Mouse (Mus musculus) left cerebral cortex, postnatal 10 days (tissue): Measurements from ENCODE around the gene Clmp. TPM values are rescaled to one million over a fixed set of nuclear protein-coding genes. Genes with fewer than 3 reads are reported as not detected.
"Not testable (repeated sequence)": the region's sequence is repeated elsewhere in the genome, so short reads cannot be mapped to it uniquely, and the experiment has no call there.

Experiments
- DNase-seq, 2 experiments: peaks; one replicate each; pipeline ENCODE4 v3.0.0; 2021 to 2022; ENCODE audit warnings: low spot score in 2 of 2, mixed read lengths in 1 of 2; ENCODE audit errors: extremely low spot score in 1 of 2
- intact Hi-C: fragments of 180-260 bp; cut with DNase I; formaldehyde crosslinking; loops from one replicate; pipeline ENCODE4 v1.15.1; 2025
- total RNA-seq, 2 experiments: library from RNA; stranded (reverse); gene quantifications; 2 replicates each; pipeline ENCODE4 v1.2.3; 2021

Gene Clmp
- total RNA-seq, 2 experiments from 2014 or later = 50.0 to 59.1 TPM

DNA sequence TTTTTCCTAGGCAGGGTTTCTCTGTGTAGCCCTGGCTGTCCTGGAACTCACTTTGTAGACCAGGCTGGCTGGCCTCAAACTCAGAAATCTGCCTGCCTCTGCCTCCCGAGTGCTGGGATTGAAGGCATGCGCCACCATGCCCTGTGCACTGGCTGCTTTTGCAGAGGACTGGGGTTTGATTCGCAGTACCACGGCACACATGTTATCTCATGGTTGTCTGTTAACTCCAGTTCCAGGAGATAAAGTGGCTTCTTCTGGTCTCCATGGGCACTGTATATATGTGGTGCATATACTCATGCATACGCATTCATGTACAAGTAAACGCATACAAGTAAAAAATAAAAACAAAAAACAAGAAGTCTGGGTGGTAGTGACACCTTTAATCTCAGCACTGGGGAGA lies 101.1 kb downstream of the Clmp start:
- intact Hi-C loops, DNase-seq: not testable (repeated sequence)

DNA sequence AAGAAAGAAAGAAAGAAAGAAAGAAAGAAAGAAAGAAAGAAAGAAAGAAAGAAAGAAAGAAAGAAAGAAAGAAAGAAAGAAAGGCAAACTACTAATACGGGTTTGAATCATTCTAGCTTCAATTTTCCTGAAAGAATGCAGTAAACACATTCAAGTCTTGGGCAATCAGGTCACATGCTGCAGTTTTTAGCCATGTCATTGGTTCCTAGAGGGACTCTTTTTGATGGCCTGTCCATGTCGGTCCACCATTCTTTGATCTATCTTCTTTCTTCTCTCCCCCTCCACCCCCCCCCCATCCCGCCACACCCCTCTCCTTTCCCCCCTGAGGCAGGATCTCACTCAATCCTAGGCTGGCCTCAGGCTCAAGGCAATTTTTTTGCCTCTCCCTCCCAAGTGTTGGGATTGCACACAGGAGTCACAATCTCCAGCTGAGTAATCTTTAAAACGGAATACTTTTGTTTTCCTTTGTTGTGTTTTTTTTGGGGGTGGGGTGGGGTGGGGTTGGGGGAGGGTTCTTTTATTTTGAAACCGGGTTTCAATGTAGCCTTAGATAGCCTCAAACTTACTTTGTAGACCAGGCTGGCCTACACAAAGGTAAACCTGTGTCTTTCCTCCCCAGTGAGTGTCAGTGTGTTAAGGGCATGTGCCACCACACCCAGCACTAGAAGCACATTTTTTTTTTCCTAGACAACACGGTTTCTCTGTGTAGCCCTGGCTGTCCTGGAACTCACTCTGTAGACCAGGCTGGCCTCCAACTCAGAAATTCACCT lies 106.3 kb downstream of the Clmp start:
- intact Hi-C loops = no loop called here

DNA sequence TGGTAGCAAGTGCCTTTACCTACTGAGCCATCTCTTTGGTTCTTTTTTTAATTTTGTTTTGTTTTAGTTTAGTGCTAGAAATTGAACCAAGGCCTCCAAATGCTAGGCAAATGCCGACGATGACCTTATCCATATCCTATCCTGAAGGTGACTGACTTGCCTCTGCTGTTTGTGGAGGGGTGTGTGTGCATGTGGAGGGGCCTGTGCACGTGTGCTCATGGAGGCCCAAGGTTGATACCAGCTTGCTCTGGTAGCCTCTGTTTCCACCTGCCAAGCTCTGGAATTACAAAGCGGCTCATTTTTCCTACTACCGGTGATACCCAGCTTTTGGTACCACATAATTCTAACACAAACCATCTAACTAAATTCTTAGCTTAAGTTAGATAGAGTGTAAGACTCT lies 107.8 kb downstream of the Clmp start:
- intact Hi-C loops = no loop called here

More for the DNA sequence above, 106.3 kb downstream of the Clmp start:
- DNase-seq = no peak

DNA sequence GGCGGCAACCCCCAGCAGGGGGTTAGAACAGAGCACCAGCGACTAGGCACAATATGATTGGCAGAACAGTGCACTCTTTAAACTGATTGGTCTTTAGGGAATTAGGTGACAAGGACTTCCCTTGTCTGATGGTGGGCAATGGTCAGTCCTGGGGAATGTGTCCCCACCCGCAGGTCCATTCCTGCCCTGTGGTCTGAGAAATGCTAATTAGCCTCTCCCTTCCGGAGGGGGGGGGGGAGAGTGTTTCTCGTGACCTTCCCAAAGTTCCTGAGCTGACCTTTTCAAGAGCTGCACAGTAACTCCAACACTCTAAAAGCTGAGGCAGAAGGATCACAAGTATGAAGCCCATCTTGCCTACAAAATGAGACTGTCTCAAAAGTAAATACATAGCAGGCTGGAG lies 108.5 kb downstream of the Clmp start:
- intact Hi-C loops = no loop called here

More for the DNA sequence above, 107.8 kb downstream of the Clmp start:
- DNase-seq = no peak

DNA sequence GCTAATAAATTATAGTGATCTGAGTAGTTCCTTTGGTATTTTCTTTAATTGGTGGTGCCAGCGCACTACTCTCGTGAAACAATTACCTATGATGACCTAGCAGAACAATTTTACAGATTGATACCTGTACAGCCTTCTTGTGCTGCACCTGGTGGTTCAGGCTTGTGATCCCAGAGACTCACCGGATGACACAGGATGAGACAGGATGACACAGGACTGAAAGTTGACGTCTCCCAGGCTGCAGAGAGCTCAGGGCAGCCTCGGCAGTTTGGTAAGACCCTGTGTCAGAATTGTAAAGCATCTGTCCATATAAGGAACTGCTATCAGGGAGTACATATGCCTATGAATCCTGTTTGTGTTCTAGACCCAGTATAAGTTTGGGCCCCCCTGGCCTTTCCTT lies 109.2 kb downstream of the Clmp start:
- DNase-seq = no peak

More for the DNA sequence above, 108.5 kb downstream of the Clmp start:
- no peak for DNase-seq

DNA sequence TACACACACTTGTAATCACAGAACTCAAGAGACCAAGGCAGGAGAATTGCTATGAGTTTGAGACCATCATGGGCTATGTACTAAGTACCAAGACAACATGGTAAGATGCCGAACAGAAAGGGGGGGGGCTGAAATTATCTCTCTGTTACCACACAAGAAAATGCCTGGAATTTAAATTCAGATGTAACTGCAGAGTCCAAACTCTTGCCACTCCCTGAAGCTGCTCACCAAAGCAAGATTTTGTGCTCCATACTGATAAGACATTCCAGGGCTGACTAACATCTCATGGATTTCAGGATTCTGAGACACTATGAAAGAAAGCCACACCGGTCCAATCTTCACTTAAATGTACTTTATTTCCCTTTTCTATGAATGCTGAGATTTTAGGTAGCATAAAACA lies 109.8 kb downstream of the Clmp start:
- no peak for DNase-seq
- intact Hi-C loops = no loop called here

More for the DNA sequence above, 109.2 kb downstream of the Clmp start:
- intact Hi-C loops = no loop called here

DNA sequence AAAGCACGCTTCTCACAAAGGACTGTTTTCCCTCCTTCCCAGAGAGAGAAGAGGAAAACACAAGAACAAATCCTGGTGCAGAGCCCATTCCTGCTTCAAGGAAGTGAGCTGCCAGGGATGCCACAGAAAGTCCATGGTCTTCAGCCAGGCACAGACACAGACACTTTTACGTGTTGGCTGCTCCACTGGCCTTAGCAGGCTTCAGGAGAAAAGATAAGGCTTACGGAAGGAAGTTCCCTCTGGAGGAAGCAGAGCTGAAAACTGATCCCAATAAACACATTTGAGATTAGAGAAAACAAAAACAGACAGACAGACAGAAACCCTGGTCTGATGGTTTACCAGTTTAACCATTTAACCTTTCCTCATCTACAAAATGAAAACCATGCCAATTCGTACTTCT lies 110.3 kb downstream of the Clmp start:
- intact Hi-C loops = no loop called here
- no peak for DNase-seq

DNA sequence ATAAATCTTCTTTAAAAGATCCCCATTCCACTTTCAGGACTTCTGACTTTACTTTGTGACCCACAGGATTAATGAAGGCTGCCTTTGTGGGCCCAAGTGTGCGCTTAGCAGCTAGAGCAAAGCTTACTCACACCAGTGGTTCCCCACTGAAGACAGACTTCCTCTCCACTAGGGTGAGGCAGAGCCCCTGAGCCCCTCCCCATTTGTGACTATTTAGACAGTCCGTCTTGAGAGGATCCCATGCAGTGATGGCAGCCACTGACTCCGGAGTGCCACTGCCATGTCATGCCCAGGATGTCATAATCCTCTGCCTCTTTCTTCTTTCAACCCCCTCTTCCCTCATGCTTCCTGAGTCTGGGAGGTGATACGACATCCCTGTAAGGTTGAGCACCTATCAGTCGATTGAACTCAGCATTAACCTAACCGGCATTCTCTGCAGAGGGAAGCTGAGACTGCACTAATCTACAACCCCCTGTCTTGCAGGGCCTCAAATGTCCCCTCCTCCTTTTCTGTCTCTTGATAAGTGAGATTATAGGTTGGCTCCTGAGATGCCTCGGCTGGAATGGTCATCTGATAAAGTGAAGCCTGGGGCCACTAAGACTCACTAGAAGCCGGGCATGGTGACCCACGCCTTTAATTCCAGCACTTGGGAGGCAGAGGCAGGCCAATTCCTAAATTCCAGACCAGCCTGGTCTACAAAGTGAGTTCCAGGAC lies 112.6 kb downstream of the Clmp start:
- intact Hi-C loops = no loop called here
- DNase-seq = no peak

DNA sequence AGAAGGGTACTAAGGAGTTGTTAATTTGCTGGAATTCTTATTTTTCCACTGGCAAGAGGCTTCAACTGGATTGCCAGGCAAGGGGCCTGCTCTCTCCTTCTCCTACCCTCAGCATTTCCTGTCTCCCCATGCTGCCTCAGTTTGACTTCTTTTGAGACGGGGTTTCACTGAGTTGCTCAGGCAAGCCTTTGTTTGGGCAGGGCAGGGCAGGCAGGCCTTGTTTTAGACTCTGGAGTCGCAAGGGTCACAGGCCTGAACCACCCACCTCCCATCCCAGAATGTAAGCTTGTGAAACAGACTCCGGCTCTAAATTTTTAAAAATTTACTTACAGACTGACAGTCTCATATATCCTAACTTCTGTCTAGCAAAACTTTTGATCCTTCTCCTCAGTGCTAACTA lies 113.3 kb downstream of the Clmp start:
- no peak for DNase-seq
- intact Hi-C loops = no loop called here

DNA sequence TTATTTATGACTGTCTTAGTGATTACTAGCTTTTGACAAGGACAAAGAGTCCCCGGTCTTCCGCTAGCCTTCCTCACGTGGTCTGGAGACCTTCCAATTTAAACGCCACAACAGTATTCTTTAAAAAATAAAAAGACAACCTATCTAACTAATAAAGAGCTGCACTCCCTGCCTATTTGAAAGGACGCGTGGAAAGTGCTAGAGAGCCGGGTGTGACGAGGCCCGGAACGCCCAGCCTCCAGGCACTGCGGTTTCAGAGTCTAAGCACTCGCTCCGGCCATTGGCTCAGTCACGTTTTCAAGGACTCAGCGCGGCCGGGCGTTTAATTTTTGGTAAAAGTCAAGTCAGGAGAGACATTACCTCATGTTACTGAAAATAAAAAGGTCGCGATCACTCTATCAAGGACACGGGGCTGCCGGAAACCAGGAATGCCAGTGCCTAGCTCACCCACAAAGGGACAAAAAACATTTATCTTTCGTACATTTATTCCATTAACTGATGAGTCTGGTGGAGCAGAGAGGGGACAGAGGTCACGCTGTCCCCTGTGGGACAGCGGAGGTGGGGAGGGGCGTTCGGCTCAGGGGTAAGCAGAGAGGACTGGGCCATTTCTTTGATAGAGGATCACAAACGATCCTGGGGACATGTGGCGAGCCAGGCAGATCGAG lies 114.2 kb downstream of the Clmp start:
- DNase-seq = peak; percentile 66 to 84
- intact Hi-C loops = loop anchor here (2.0 kb wide), 1 partner anchor 43 kb away; no protein-coding TSS in a partner anchor

DNA sequence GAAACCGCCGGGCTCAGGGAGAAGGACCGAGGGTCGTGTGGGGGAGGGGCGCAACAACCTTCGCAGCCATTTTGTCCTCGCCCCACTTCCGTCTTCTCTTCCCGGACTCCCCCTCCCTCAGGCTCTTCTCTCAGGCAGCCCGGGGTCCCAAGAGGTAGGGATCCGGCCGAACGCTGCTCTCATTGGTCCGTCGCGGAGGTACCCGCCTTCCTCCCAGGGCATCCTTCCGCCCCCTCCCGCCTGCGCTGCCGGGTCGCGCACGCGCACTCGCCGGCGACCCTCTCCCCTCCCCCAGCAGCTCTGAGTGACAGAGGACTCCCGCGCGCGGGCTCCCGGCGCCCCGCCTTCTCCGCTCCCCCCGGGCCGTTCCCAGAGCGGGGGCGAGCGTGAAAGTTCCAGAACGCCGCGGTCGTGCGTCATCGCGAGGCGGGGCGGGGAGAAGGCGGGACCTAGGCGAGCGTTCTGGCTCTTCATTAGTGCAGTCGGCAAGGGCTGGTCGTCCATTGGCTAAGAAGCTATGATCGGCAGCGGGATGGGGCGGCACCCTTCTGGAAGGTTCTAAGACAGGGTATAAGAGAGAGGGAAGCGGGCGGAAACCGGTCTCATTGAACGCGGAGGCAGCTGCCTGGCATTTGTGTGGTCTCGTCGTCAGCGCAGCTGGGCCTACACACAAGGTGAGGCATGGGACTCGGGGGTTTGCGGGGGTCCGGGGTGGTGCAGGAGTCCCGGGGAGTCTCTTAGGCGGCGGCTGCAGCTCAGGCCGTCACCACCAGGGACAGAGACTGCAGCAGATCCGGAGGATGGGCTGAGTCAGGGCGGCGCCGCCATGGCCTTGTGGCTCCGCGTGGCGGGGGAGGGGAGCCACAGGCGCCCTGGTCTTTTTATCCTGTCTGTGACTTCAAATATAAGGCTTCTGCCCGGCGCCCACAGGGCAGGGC lies 115.2 kb downstream of the Clmp start, which contains the start of gene Hspa8:
Hspa8 (plus strand) TSS at position 310 of the 938 bp plus-strand sequence.
- intact Hi-C loops = loop anchor here (2.0 kb wide), 1 partner anchor 44 kb away; no protein-coding TSS in a partner anchor

DNA sequence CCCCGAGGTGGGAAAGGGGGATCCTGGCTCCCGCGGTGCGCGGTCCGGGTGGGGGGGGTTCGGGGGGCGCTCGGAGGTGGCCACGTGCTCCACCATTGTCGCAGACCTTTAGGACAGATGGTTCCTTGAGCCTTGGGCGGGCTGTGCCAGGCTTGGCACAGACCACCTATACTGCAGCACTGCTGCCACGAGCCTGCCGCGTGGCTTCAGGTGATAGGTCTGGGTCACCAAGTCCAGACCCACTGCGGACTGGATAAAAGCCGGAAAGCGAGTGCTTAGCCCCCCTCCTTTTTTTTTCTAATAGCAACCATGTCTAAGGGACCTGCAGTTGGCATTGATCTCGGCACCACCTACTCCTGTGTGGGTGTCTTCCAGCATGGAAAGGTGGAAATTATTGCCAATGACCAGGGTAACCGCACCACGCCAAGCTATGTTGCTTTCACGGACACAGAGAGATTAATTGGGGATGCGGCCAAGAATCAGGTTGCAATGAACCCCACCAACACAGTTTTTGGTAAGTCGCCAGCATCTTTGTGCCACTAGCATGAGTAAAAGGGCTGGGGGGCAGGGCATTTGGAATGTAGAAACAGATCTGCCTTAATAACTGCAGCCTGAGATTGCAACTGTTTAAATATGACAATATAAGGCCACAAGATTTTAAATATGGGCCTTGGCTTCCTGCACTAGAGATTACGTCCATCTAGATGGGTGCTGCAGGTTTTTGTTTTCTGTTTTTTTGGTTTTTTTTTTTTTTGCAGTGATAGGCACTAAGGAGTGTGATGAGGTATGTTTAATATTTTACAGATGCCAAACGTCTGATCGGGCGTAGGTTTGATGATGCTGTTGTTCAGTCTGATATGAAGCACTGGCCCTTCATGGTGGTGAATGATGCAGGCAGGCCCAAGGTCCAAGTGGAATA lies 116.1 kb downstream of the Clmp start:
- intact Hi-C loops = loop anchor here (2.0 kb wide), 1 partner anchor 45 kb away; no protein-coding TSS in a partner anchor
- DNase-seq = peak in 1 of 2 experiments; percentile 59

More for the DNA sequence above, 115.2 kb downstream of the Clmp start, which contains the start of gene Hspa8:
- DNase-seq = peak; percentile 100

DNA sequence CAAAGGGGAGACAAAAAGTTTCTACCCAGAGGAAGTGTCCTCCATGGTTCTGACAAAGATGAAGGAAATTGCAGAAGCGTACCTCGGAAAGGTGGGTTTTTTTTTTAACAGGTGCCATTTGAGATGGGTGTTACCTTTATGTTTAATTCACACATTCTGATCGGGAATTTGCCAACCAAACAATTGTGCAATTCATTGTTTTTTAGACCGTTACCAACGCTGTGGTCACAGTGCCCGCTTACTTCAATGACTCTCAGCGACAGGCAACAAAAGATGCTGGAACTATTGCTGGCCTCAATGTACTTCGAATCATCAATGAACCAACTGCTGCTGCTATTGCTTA lies 116.7 kb downstream of the Clmp start:
- intact Hi-C loops, DNase-seq: not testable (repeated sequence)

DNA sequence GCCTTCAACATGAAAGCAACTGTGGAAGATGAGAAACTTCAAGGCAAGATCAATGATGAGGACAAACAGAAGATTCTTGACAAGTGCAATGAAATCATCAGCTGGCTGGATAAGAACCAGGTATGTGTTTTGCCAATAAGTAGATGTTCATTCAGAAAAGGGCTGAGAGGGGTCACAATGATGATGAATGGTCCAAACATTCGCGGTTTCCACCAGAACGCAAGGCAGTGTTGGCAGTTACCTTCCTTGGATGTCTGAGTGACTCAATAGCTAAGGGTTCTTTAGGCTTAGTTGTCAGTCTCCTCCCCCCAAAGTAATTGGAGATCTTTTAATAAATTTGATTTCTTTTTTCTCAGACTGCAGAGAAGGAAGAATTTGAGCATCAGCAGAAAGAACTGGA lies 118.8 kb downstream of the Clmp start:
- intact Hi-C loops, DNase-seq: not testable (repeated sequence)

DNA sequence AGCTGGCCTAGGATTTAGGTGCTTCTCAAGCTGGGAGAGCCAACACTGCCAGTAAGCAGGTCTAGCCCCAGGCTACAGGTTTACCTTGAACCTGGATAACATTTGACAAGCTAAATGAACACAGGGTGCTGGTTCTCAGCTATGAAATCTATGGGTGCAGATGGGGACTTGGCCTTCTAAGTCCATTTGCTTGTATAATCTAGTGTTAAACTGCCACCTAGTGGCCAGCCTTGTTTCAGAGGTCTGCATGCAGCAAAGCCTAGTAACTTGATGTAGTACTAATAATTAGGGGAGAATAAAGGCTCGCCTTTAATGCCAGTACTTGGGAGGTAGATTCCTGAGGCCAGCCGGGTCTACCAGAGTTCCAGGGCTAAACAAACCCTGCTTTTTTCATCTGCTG lies 119.5 kb downstream of the Clmp start:
- intact Hi-C loops = no loop called here
- peak; percentile 74 to 87 for DNase-seq

DNA sequence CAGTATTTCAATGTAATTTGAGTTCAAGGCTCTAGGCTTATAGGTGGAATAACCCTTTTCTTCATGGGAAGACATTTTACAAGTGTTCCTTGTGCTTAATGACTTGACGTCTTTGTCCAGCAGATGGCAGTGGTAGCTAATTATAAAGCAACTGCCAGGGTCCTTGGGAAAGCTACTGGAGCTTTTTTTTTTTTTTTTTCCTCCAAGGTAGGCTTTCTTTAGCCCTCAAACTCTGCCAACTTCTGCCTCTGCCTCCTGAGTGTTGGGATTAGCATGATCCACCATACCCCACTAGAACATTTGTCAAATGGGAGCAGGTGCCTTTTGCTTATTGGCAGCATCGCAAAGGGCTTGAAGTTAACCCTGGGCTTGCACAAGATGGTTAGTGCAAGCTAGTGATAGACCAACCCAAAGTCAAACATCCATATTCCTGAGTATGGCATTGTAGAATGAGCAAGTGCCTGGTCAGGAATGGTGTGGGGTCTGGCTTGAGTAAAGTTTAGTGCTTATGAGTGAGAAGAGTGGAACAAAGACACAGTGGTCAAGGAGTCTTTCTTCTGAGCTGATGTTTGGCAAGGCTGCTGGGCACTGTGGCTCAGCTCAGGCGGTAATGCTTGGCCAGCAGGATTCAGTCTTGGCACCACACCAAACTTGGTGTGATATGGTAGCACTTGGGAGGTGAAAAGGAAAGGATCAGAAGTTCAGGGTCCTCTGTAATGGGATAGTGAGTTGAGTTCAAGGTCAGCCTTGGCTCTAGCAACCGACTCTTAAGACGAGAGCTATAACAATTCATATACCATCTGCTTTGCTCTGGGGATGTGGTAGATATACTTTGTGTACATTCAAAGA lies 120.9 kb downstream of the Clmp start:
- DNase-seq = peak in 1 of 2 experiments; percentile 53

More for the DNA sequence above, 120.9 kb downstream of the Clmp start:
- intact Hi-C loops = no loop called here
